Mouse (Mus musculus): ENCODE data around the gene Arglu1.

Gene Arglu1

DNA sequence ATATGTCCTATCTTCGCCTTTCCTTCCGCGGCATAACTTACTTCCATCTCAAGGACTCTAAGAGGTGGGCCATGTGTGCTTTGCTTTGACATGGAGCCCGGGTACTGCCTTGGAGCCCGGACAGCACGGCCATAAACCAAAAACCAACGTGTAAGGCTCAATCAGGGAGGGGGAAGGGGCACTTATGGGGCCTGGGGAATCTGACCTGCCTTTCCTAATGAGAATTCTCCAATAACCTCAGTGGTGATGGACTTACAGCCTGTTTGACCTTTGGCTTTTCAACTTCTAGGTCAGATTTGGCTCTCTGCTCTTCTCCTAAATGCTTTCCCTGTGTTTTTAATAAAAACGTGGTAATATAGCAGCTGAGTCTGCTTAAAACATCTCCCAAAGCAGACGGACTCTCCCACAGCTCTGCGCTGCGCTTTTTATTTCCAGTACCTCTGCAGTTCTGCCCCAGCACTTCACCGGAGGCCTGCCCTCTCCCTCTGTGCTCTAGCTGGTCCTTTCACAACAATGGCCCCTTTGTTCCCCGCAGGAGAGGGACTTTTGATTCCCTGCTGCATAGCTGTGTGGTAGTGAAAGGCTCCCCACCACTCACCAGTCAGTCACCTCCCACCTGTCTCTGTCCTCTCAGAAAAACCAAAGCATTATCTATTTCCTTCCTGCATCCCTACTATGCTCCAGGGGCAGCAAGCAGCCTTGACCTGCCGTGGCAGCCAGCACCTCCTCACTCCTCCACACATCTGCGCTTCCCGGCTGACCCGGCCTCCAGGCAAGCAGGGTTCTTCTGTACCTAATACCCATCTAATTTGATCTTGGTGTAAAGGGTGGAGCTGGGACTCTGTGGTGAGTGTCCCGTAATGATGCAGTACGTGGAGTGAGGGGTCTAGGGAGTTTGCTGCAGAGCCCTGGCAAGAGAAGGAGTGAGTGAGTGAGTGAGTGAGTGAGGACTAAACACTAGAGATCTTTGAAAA is 70.8 kb downstream of the Arglu1 start:
- no peak for DNase-seq
